Mouse (Mus musculus) liver, embryonic 14.5 days (tissue): ENCODE data around the gene Gm10260. TPM values are rescaled to one million over a fixed set of nuclear protein-coding genes. Genes with fewer than 3 reads are reported as not detected.
A peak's percentile ranks its signal among the peaks of the same experiment; 100 is the strongest.

Experiments
- ATAC-seq: fragments of 200-750 bp; cut with Nextera tagmentation; 2 replicates; pipeline ENCODE4 v1.8.0; 2017; ENCODE audit warnings: moderate number of reproducible peaks, mild to moderate bottlenecking, moderate library complexity; ENCODE audit not compliant: insufficient read depth
- DNase-seq, 3 experiments: peaks; one replicate each; pipeline ENCODE4 v3.0.0-alpha.2; 2012 to 2013; ENCODE audit warnings: low read depth in 3 of 3, low spot score in 3 of 3
- H3K27ac ChIP-seq: fragments of 300-500 bp; sonication (generic); 2 replicates; pipeline ENCODE4 v1.5.1; 2014; ENCODE audit warnings: moderate library complexity, mild to moderate bottlenecking, control low read depth, inconsistent platforms
- H3K27me3 ChIP-seq: fragments of 300-500 bp; sonication (generic); 2 replicates; pipeline ENCODE4 v1.6.1; 2014; ENCODE audit warnings: mild to moderate bottlenecking, low read length, moderate library complexity; ENCODE audit not compliant: control insufficient read depth, insufficient read depth
- H3K36me3 ChIP-seq: fragments of 300-500 bp; sonication (generic); replicated peaks from 2 replicates; pipeline ENCODE4 v1.6.1; 2014; ENCODE audit warnings: low read depth; ENCODE audit not compliant: control insufficient read depth, insufficient read depth
- H3K4me1 ChIP-seq, 2 experiments: fragments of 200-500 bp in 1 of 2; fragments of 300-500 bp in 1 of 2; sonication (generic) in 1 of 2; replicated peaks; 2 replicates each; pipeline ENCODE4 v1.6.1; 2012 to 2014; ENCODE audit warnings: antibody characterized with exemption in 1 of 2, inconsistent platforms in 1 of 2, low read length in 1 of 2; ENCODE audit not compliant: control insufficient read depth in 2 of 2, insufficient read depth in 2 of 2
- H3K4me2 ChIP-seq: fragments of 300-500 bp; sonication (generic); 2 replicates; pipeline ENCODE4 v1.6.1; 2014; ENCODE audit warnings: low read depth, mild to moderate bottlenecking, control low read depth, moderate library complexity
- H3K4me3 ChIP-seq, 2 experiments: fragments of 200-500 bp in 1 of 2; fragments of 300-500 bp in 1 of 2; sonication (generic) in 1 of 2; 2 replicates each; pipeline ENCODE4 v1.5.1; 2012 to 2014; ENCODE audit warnings: low read depth in 2 of 2, low read length in 2 of 2, mild to moderate bottlenecking in 2 of 2, control low read depth in 1 of 2, inconsistent platforms in 1 of 2, moderate library complexity in 1 of 2; ENCODE audit not compliant: insufficient read depth in 1 of 2
- H3K9ac ChIP-seq: fragments of 300-500 bp; sonication (generic); replicated peaks from 2 replicates; pipeline ENCODE4 v1.6.1; 2014; ENCODE audit warnings: mild to moderate bottlenecking, control low read depth, moderate library complexity
- H3K9me3 ChIP-seq: fragments of 300-500 bp; sonication (generic); 2 replicates; pipeline ENCODE4 v1.6.1; 2016; ENCODE audit warnings: low read length, mixed read lengths; ENCODE audit not compliant: control insufficient read depth
- CTCF ChIP-seq: IDR thresholded peaks from 2 replicates; pipeline ENCODE4 v1.5.1; 2016; ENCODE audit warnings: antibody characterized with exemption, low read depth, control low read depth
- EP300 ChIP-seq: IDR thresholded peaks from 2 replicates; pipeline ENCODE4 v1.6.1; 2016; ENCODE audit warnings: antibody characterized with exemption, low read depth
- WGBS: fragments of 180-500 bp; shearing (Covaris S2); extraction: QIAGEN DNeasy Blood & Tissue Kit; methylation state at CpG from one replicate; pipeline ENCODE4 v1.1.7; 2014; ENCODE audit not compliant: insufficient replicate concordance; 5-methylcytosine and 5-hydroxymethylcytosine counted together
- polyA plus RNA-seq, 2 experiments: library from polyadenylated mRNA; depleted of rRNA in 1 of 2; stranded (reverse) in 1 of 2; unstranded in 1 of 2; fragments of >200 nt; fragmentation: Nextera tagmentation in 1 of 2; extraction: Ambion mirVana in 1 of 2; gene quantifications; 2 replicates each; pipeline versions ENCODE4 v1.2.1 to v1.2.3; 2012 to 2014

Gm10260 gene
- polyA plus RNA-seq, 2 experiments: 0.99 to 3.7 TPM

DNA sequence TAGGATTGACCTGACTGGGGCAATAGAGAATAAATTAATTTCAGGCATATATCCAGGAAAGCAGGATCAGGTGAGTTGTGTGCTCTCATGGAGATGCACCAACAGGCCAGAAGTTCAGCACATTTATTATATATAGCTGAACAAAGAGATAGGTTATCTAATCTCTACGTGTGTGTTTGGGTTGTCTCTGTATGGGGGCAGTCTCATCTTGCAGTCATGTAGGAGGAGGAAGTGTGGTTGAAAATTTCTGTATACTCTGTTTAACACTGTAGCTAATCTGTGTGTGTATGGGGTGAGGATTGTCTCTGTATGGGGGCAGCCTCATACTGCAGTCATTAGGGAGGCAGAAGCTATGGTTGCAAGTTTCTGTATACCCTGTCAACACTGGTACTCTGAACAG lies 34.3 kb upstream of the Gm10260 start:
- no peaks in the 10 kb centered on the region; the same call in 1 of the 2 replicates for H3K27me3 ChIP-seq
- ATAC-seq (peak; percentile 34), DNase-seq (no peak)
- WGBS: 3% methylated on average over 1 of the region's 1 CpGs
- no peaks in the 10 kb centered on the region for H3K9me3 ChIP-seq
- H3K36me3 ChIP-seq: no peaks in the 10 kb centered on the region
- no peak overlapping the region for H3K4me2 ChIP-seq
- H3K4me1 ChIP-seq: peaks cover 10 to 15% of the 10 kb centered on the region in 2 experiments
- TF ChIP-seq EP300 (peak; percentile 15; the same call in 1 of the 2 replicates), CTCF (no peak)
- no peak overlapping the region for H3K4me3 ChIP-seq
- no peak overlapping the region for H3K9ac ChIP-seq
- H3K27ac ChIP-seq: no peak overlapping the region

DNA sequence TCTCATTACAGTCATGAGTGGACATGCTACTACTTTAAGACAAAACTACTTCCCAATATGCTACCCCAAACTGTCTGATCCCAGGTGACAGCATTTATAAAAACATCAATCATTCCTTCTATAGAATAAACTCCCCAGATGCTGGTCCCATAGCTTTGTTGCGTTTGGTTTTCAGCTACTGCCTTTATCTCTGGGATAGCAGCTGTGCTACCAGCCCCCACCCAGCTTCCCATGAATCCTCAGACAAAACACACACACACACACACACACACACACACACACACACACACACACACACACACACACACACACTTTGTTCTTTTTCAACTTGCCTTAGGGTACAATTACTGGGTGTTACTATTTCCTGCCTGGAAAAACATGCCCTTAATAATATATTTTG lies 33.5 kb upstream of the Gm10260 start:
- no peak overlapping the region for H3K4me2 ChIP-seq
- TF ChIP-seq CTCF (no peak), EP300 (peak; percentile 44; the same call in 1 of the 2 replicates)
- no peaks in the 10 kb centered on the region; the same call in 1 of the 2 replicates for H3K27me3 ChIP-seq
- peak overlapping the region; percentile 18; the same call in 1 of the 2 replicates for H3K9ac ChIP-seq
- WGBS: 15% methylated on average over 1 of the region's 1 CpGs
- H3K27ac ChIP-seq: no peak overlapping the region; the same call in 1 of the 2 replicates
- DNase-seq: peak in 1 of 3 experiments; percentile 22
- no peak overlapping the region for H3K4me3 ChIP-seq
- no peaks in the 10 kb centered on the region for H3K9me3 ChIP-seq
- H3K4me1 ChIP-seq: peaks cover 10 to 18% of the 10 kb centered on the region in 2 experiments
- no peaks in the 10 kb centered on the region for H3K36me3 ChIP-seq
- peak; percentile 76; the same call in 1 of the 2 replicates for ATAC-seq

DNA sequence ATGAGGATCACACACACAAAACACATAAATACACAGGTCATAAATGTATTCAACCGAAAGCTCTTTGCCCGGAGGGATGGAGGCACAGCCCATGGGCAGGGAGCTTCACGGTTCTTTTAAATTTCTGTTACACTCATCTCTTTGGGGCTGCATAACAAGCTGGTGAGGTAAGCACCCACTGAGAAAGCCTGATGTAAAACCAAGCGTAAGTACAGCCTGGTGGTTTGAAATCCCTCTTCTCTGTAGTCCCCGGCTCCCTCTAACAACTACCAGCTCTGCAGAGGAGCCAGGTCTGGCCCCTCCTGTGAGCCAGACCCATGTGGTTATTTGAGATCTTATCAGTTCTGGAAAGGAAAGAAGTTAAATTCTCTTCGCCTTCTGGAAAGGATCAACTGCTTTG lies 31.2 kb upstream of the Gm10260 start:
- no peak overlapping the region for H3K27ac ChIP-seq
- peaks cover 10 to 20% of the 10 kb centered on the region in 2 experiments for H3K4me1 ChIP-seq
- no peaks in the 10 kb centered on the region; the same call in 1 of the 2 replicates for H3K27me3 ChIP-seq
- no peak overlapping the region for H3K4me3 ChIP-seq
- no peak overlapping the region for H3K4me2 ChIP-seq
- 55% methylated on average over 6 of the region's 6 CpGs for WGBS
- no peak overlapping the region for H3K9ac ChIP-seq
- H3K9me3 ChIP-seq: no peaks in the 10 kb centered on the region
- ATAC-seq: no peak
- DNase-seq: no peak
- no peaks in the 10 kb centered on the region for H3K36me3 ChIP-seq
- TF ChIP-seq EP300 (no peak), CTCF (no peak)

DNA sequence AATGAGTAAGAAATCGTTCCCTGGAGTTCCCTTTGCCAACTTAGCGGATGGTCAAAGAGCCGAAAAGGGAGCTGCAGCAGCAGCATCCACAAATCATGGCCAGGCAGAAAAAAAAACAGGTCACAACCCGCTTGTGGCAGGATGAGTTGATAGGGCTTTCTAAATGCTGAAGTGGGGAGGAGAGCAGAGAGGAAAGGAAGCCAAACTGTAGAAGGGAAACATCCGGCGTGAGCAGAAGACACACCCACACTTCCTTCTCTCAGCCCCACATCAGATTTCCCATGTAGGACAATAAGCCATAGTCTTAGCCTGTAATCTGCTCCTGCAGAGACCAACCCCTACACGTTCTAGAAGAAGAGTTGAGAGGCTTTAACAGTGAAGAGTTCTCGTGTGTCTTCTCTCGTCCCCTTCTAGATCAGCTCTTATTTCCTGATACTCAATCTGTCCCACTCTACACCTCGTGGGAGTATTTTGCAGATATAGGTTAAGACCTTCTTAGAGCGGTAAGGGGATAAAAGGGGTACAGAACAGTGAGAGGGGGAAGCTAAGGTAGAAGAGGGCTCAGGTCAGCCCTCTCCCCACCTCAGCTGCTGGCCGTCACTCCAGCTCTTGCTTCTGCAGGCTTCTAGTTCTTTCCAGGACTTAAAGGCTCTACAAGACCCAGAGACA lies 29.5 kb upstream of the Gm10260 start:
- Histone ChIP-seq H3K9me3 (no peaks in the 10 kb centered on the region), H3K27me3 (no peaks in the 10 kb centered on the region), H3K36me3 (no peaks in the 10 kb centered on the region), H3K27ac (no peak overlapping the region), H3K4me1 (peaks cover 10 to 19% of the 10 kb centered on the region in 2 experiments), H3K4me3 (no peak overlapping the region), H3K9ac (no peak overlapping the region), H3K4me2 (no peak overlapping the region)
- 35% methylated on average over 12 of the region's 12 CpGs for WGBS
- ATAC-seq (no peak), DNase-seq (no peak)
- TF ChIP-seq EP300 (no peak), CTCF (no peak)

DNA sequence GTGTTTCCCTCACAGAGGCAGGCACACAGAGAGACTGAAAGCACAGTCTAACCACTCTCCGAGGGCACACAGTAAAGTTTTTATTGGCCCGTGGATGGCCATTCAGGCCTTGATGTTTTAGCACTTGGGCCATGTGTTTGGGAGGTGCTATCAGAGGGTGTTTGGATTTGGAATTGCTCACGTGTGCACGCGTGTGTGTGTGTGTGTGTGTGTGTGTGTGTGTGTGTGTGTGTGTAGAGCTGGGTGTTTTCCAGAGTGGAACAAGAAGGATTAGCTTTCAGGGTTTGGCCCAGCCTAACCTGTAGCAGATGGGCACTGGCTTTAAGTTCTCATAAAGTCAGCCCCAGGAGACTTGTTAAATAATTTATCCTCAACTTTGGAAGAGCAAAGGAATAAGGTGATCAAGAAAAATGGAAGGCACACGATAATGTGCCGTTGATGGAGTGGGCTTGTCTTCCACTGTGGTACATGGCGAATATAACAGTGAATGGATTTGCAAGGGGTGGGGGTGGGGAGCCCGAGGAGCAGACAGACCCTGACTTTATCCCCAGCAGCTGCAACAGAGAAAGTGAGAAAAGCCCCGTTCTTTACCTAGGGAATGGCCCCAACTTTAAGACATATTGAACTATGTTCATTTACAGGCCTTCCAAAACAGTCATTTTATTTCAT lies 24.9 kb upstream of the Gm10260 start:
- H3K27me3 ChIP-seq: no peaks in the 10 kb centered on the region

More for the DNA sequence above, 24.9 kb upstream of the Gm10260 start:
- H3K4me1 ChIP-seq: peaks cover 15 to 27% of the 10 kb centered on the region in 2 experiments
- no peak overlapping the region for H3K4me3 ChIP-seq
- WGBS: 67% methylated on average over 10 of the region's 10 CpGs
- H3K9ac ChIP-seq: no peak overlapping the region
- no peak overlapping the region for H3K27ac ChIP-seq
- H3K36me3 ChIP-seq: no peaks in the 10 kb centered on the region
- no peak overlapping the region for H3K4me2 ChIP-seq
- no peaks in the 10 kb centered on the region for H3K9me3 ChIP-seq
- no peak for DNase-seq
- TF ChIP-seq CTCF (no peak), EP300 (no peak)
- ATAC-seq: no peak
